Mouse (Mus musculus): ENCODE measurements around the gene Gamt.

- TF ChIP-seq POLR2A (IDR thresholded peaks at IDR 0.05; ENCODE audit: borderline replicate concordance, insufficient read depth, low read length) (no peak), CTCF (IDR thresholded peaks at IDR 0.05; ENCODE audit: borderline replicate concordance, insufficient read depth, low read depth, low read length) (no peak)
Observed at GRCm38 (mm10) chr10:80294311-80294710, 33.5 kb upstream of the Gamt start.

All from cerebellum, adult 2 months (tissue).